Mouse (Mus musculus) heart, embryonic 14.5 days (tissue): ENCODE results near the gene Utp3. TPM values are rescaled to one million over a fixed set of nuclear protein-coding genes. Genes with fewer than 3 reads are reported as not detected.

Source experiments
- ATAC-seq: fragments of 200-750 bp; cut with Nextera tagmentation; 2 replicates; pipeline ENCODE4 v1.8.0; 2017; ENCODE audit warnings: low read depth, moderate TSS enrichment; ENCODE audit not compliant: insufficient number of reproducible peaks, insufficient read depth, low FRiP score
- H3K27ac ChIP-seq, 2 experiments: fragments of 200-500 bp in 1 of 2; fragments of 300-500 bp in 1 of 2; sonication (generic) in 1 of 2; replicated peaks in 1 of 2; 2 replicates each; pipeline ENCODE4 v1.5.1; 2012 to 2014; ENCODE audit warnings: low read depth in 2 of 2, low read length in 2 of 2, control low read depth in 1 of 2, mild to moderate bottlenecking in 1 of 2, mixed read lengths in 1 of 2; ENCODE audit not compliant: control insufficient read depth in 1 of 2, insufficient read depth in 1 of 2
- H3K27me3 ChIP-seq: fragments of 300-500 bp; sonication (generic); 2 replicates; pipeline ENCODE4 v1.6.1; 2014; ENCODE audit warnings: mild to moderate bottlenecking, low read length, control low read depth; ENCODE audit not compliant: control insufficient read depth, insufficient read depth
- H3K36me3 ChIP-seq: fragments of 300-500 bp; sonication (generic); 2 replicates; pipeline ENCODE4 v1.6.1; 2014; ENCODE audit warnings: mild to moderate bottlenecking, control low read depth, low read length, mixed read lengths; ENCODE audit not compliant: control insufficient read depth, insufficient read depth
- H3K4me1 ChIP-seq, 2 experiments: fragments of 200-500 bp in 1 of 2; fragments of 300-500 bp in 1 of 2; sonication (generic) in 1 of 2; 2 replicates each; pipeline ENCODE4 v1.6.1; 2012 to 2014; ENCODE audit warnings: low read length in 2 of 2, control low read depth in 1 of 2, mixed read lengths in 1 of 2; ENCODE audit not compliant: control insufficient read depth in 2 of 2, insufficient read depth in 2 of 2
- H3K4me2 ChIP-seq: fragments of 300-500 bp; sonication (generic); 2 replicates; pipeline ENCODE4 v1.6.1; 2014; ENCODE audit warnings: mild to moderate bottlenecking, low read length
- H3K4me3 ChIP-seq, 2 experiments: fragments of 200-500 bp in 1 of 2; fragments of 300-500 bp in 1 of 2; sonication (generic) in 1 of 2; 2 replicates each; pipeline ENCODE4 v1.5.1; 2012 to 2014; ENCODE audit warnings: low read length in 2 of 2, mild to moderate bottlenecking in 2 of 2, control low read depth in 1 of 2, low read depth in 1 of 2, moderate library complexity in 1 of 2; ENCODE audit not compliant: control insufficient read depth in 1 of 2, insufficient read depth in 1 of 2
- H3K9ac ChIP-seq: fragments of 300-500 bp; sonication (generic); 2 replicates; pipeline ENCODE4 v1.6.1; 2014; ENCODE audit warnings: mild to moderate bottlenecking, low read length
- H3K9me3 ChIP-seq: fragments of 300-500 bp; sonication (generic); 2 replicates; pipeline ENCODE4 v1.6.1; 2016; ENCODE audit warnings: low read length, control low read depth; ENCODE audit not compliant: control insufficient read depth
- WGBS: fragments of 180-500 bp; shearing (Covaris S2); extraction: QIAGEN DNeasy Blood & Tissue Kit; methylation state at CpG from one replicate; pipeline ENCODE4 v1.1.7; 2014; 5-methylcytosine and 5-hydroxymethylcytosine counted together
- polyA plus RNA-seq: library from polyadenylated mRNA; unstranded; fragments of >200 nt; fragmentation: Nextera tagmentation; extraction: Ambion mirVana; gene quantifications from 2 replicates; pipeline ENCODE4 v1.2.1, GENCODE M21; 2014

Gene Utp3
- polyA plus RNA-seq, 1 experiment from 2014 or later: 42.3 TPM

- Histone ChIP-seq H3K4me3 (no peak overlapping the region), H3K9me3 (no peaks in the 10 kb centered on the region), H3K36me3 (no peaks in the 10 kb centered on the region), H3K27ac (no peak overlapping the region), H3K4me1 (peaks cover 0 to 12% of the 10 kb centered on the region in 2 experiments; a peak in 2 of 4 replicates), H3K9ac (no peak overlapping the region), H3K27me3 (no peaks in the 10 kb centered on the region), H3K4me2 (peak overlapping the region; percentile 84; the same call in 1 of the 2 replicates)
- no peak for ATAC-seq
- 65% methylated on average over 8 of the region's 8 CpGs for WGBS
These were observed 8.9 kb downstream of the Utp3 start for GRCm38 (mm10) chr5:88562863-88563780.

- ATAC-seq: peak; percentile 88
- H3K4me2 ChIP-seq: peak within 1 kb of the TSS; percentile 84
- 0 out of 2 replicates have a peak, but pooled peaks cover 8% of the 10 kb centered on the region for H3K36me3 ChIP-seq
- H3K9ac ChIP-seq: peak within 1 kb of the TSS; percentile 87
- no peaks in the 10 kb centered on the region for H3K9me3 ChIP-seq
- 1% methylated on average over 46 of the region's 71 CpGs for WGBS
- H3K4me1 ChIP-seq: peaks cover 0 to 12% of the 10 kb centered on the region in 2 experiments; a peak in 2 of 4 replicates
- no peaks in the 10 kb centered on the region for H3K27me3 ChIP-seq
- peak within 1 kb of the TSS; percentile 67 to 92 for H3K4me3 ChIP-seq
- H3K27ac ChIP-seq: peak within 1 kb of the TSS; percentile 85 to 94
These were observed 10.4 kb downstream of the Utp3 start, which contains the start of gene Rufy3 for GRCm38 (mm10) chr5:88564501-88565147. Rufy3 (plus strand) TSS chr5:88565040.

- Histone ChIP-seq H3K36me3 (peaks cover 12% of the 10 kb centered on the region), H3K4me1 (peaks cover 0 to 12% of the 10 kb centered on the region in 2 experiments; a peak in 2 of 4 replicates), H3K9ac (peak overlapping the region; percentile 87), H3K9me3 (no peaks in the 10 kb centered on the region), H3K4me3 (peak overlapping the region; percentile 67 to 92), H3K27ac (peak overlapping the region; percentile 65 to 94), H3K4me2 (peak overlapping the region; percentile 84), H3K27me3 (no peaks in the 10 kb centered on the region)
- WGBS: under 1% methylated on average over 68 of the region's 119 CpGs
- peak; percentile 75 for ATAC-seq
These were observed 11.1 kb downstream of the Utp3 start for GRCm38 (mm10) chr5:88565148-88566033.

- peak overlapping the region; percentile 65 to 94 for H3K27ac ChIP-seq
- H3K4me2 ChIP-seq: peak overlapping the region; percentile 84
- ATAC-seq: no peak
- peaks cover 20% of the 10 kb centered on the region for H3K36me3 ChIP-seq
- H3K27me3 ChIP-seq: no peaks in the 10 kb centered on the region
- no peaks in the 10 kb centered on the region for H3K9me3 ChIP-seq
- 5% methylated on average over 14 of the region's 14 CpGs for WGBS
- peaks cover 0 to 12% of the 10 kb centered on the region in 2 experiments; a peak in 2 of 4 replicates for H3K4me1 ChIP-seq
- peak overlapping the region; percentile 87 for H3K9ac ChIP-seq
- peak overlapping the region; percentile 67 to 92 for H3K4me3 ChIP-seq
These were observed 12.0 kb downstream of the Utp3 start for GRCm38 (mm10) chr5:88566034-88566841.

GRCm38 (mm10) chr5:88569541-88569940, 15.3 kb downstream of the Utp3 start:
- no peaks in the 10 kb centered on the region for H3K9me3 ChIP-seq
- 91% methylated on average over 3 of the region's 3 CpGs for WGBS
- no peak overlapping the region for H3K9ac ChIP-seq
- H3K27ac ChIP-seq: no peak overlapping the region
- H3K4me1 ChIP-seq: peaks cover 0 to 7% of the 10 kb centered on the region in 2 experiments; a peak in 1 of 4 replicates
- H3K4me2 ChIP-seq: no peak overlapping the region
- H3K4me3 ChIP-seq: no peak overlapping the region
- no peak for ATAC-seq
- no peaks in the 10 kb centered on the region for H3K27me3 ChIP-seq
- H3K36me3 ChIP-seq: peaks cover 20% of the 10 kb centered on the region

- Histone ChIP-seq H3K36me3 (peaks cover 12% of the 10 kb centered on the region), H3K4me1 (peaks cover 4 to 7% of the 10 kb centered on the region in 2 experiments), H3K27me3 (no peaks in the 10 kb centered on the region), H3K4me2 (no peak overlapping the region), H3K4me3 (no peak overlapping the region), H3K9me3 (no peaks in the 10 kb centered on the region), H3K27ac (no peak overlapping the region), H3K9ac (no peak overlapping the region)
- ATAC-seq: no peak
- WGBS: 84% methylated on average over 3 of the region's 3 CpGs
These were observed 20.6 kb downstream of the Utp3 start for GRCm38 (mm10) chr5:88574829-88575228.
